Mouse (Mus musculus) embryonic facial prominence, embryonic 12.5 days (tissue): Measurements from ENCODE around the gene Olfr324. TPM values are rescaled to one million over a fixed set of nuclear protein-coding genes. Genes with fewer than 3 reads are reported as not detected.

Experiments
- ATAC-seq: fragments of 200-750 bp; cut with Nextera tagmentation; 2 replicates; pipeline ENCODE4 v1.8.0; 2017; ENCODE audit not compliant: insufficient number of reproducible peaks, insufficient read depth, low FRiP score, low TSS enrichment
- H3K27ac ChIP-seq: fragments of 300-500 bp; sonication (generic); 2 replicates; pipeline ENCODE4 v1.5.1; 2016; ENCODE audit warnings: mild to moderate bottlenecking
- H3K27me3 ChIP-seq: fragments of 300-500 bp; sonication (generic); 2 replicates; pipeline ENCODE4 v1.6.1; 2016; ENCODE audit warnings: mild to moderate bottlenecking, moderate library complexity
- H3K36me3 ChIP-seq: fragments of 300-500 bp; sonication (generic); 2 replicates; pipeline ENCODE4 v1.6.1; 2016; ENCODE audit warnings: mild to moderate bottlenecking
- H3K4me1 ChIP-seq: fragments of 300-500 bp; sonication (generic); 2 replicates; pipeline ENCODE4 v1.6.1; 2016
- H3K4me2 ChIP-seq: fragments of 300-500 bp; sonication (generic); replicated peaks from 2 replicates; pipeline ENCODE4 v1.6.1; 2016; ENCODE audit warnings: mild to moderate bottlenecking, moderate library complexity
- H3K4me3 ChIP-seq: fragments of 300-500 bp; sonication (generic); 2 replicates; pipeline ENCODE4 v1.5.1; 2016; ENCODE audit warnings: mild to moderate bottlenecking
- H3K9ac ChIP-seq: fragments of 300-500 bp; sonication (generic); 2 replicates; pipeline ENCODE4 v1.6.1; 2016; ENCODE audit warnings: mild to moderate bottlenecking, moderate library complexity
- H3K9me3 ChIP-seq: fragments of 300-500 bp; sonication (generic); 2 replicates; pipeline ENCODE4 v1.6.1; 2016; ENCODE audit warnings: mild to moderate bottlenecking, moderate library complexity
- WGBS: fragments of 180-500 bp; shearing (Covaris S2); methylation state at CpG from one replicate; pipeline ENCODE4 v1.1.7; 2016; 5-methylcytosine and 5-hydroxymethylcytosine counted together
- polyA plus RNA-seq: library from polyadenylated mRNA; unstranded; fragments of >200 nt; fragmentation: Nextera tagmentation; extraction: Ambion mirVana; gene quantifications from 2 replicates; pipeline ENCODE4 v1.2.1, GENCODE M21; 2016

Gene Olfr324
- polyA plus RNA-seq, 1 experiment from 2014 or later, result not detected

DNA sequence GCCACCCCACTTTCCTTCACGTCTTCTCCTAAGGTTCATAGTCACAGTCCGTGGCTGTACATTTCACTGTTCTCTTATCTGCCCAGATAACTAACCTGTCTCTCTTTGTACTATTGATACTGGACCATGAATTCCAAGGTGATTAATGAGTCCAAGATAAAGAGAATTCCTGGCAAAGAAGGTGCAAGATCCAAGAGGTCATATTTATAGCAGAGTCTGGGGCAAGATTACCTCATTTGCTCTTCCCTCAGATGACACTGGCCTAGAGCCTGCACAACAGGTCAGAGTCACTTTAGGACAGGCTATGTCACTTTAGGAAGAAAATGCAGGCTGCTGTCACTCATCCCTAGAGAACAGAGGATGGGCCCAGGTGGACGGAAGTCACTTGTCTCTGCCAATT is 10.3 kb downstream of the Olfr324 start:
- WGBS, result 81% methylated on average over 3 of the region's 3 CpGs
- ATAC-seq, result no peak

DNA sequence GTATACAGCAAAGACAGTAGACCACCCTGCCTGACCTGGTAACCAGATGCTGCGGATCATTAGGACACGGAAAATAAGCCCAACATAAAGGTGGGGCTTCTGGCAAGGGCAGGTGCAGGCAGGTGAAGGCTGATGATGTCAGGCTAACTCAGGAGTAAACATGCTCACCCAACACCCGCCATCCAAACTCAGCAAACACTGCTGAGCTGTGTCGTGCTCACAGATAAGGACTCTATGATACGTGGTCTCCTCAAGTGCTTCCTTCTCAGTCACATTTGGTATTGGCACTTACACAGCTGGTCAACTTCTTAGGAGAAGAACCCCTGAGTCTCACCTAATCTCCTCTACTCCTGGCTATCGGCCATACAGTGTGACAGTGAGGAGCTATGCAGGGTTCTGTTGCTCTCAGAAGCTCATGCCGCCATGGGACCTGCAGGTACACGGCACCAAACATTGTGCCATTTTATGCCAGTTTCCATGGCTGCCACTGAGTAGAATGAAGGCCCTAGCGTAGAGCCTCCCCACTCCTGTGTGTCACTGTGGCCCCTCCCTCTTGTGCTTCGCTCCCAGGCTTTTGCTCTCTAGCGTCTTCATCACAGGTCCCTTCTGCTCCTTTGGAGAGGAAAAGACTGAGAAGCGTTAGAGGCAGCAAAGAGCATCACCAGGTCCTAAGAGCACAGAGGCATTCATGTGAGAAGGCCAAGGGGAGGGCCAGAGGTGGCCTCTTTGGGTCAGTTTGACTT is 11.4 kb downstream of the Olfr324 start:
- ATAC-seq, result no peak
- Histone ChIP-seq H3K4me2 (no peak overlapping the region), H3K27me3 (no peaks in the 10 kb centered on the region), H3K4me3 (no peak overlapping the region), H3K9me3 (no peaks in the 10 kb centered on the region), H3K9ac (no peak overlapping the region), H3K4me1 (no peaks in the 10 kb centered on the region), H3K36me3 (no peaks in the 10 kb centered on the region), H3K27ac (no peak overlapping the region)
- WGBS, result 89% methylated on average over 12 of the region's 12 CpGs

More for the DNA sequence above, 10.3 kb downstream of the Olfr324 start:
- H3K4me3 ChIP-seq, result no peak overlapping the region
- no peaks in the 10 kb centered on the region for H3K4me1 ChIP-seq
- H3K4me2 ChIP-seq, result no peak overlapping the region
- H3K27me3 ChIP-seq, result no peaks in the 10 kb centered on the region
- no peak overlapping the region for H3K9ac ChIP-seq
- no peaks in the 10 kb centered on the region for H3K9me3 ChIP-seq
- H3K36me3 ChIP-seq, result no peaks in the 10 kb centered on the region
- no peak overlapping the region for H3K27ac ChIP-seq

DNA sequence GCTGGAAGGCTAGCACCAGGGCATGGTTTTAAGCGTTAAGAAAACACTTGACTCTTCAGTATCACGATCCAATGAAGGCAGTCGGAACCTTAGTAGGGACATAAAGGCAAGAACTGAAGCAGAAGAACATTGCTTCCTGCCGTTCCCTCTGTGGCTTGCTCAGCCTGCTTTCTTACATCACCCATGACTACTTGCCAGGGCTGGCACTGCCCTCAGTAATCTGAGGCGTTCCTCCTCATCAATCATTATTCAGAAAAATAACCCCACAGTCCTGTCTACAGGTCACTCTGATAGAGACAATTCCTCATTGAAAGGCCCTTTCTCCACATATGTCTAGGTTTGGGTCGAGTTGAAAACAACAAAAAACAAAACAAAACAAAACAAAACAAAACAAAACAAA is 12.1 kb downstream of the Olfr324 start:
- H3K9me3 ChIP-seq, result no peaks in the 10 kb centered on the region

DNA sequence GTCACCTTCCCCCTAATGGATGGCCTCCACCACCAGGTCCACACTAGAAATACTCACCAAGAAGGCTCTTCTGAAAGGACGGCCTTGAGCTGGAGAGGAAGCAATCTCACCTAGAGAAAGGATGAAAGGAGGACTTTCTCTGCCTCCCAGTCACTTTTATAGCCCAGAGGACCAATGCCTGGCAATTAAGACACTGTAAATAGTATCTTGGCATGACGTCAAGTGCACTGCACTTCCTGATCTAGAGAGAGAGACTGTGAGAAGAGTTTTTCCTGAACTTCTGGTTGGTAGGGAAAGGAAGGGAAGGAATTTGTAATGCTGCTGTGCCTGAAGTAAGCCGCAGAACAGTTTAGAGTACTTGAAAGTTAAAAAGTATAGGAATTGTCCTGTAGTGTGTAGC is 18.4 kb downstream of the Olfr324 start:
- WGBS, result 81% methylated on average over 3 of the region's 3 CpGs
- H3K4me3 ChIP-seq, result no peak overlapping the region

More for the DNA sequence above, 12.1 kb downstream of the Olfr324 start:
- Histone ChIP-seq H3K27me3 (no peaks in the 10 kb centered on the region), H3K36me3 (no peaks in the 10 kb centered on the region), H3K9ac (no peak overlapping the region), H3K27ac (no peak overlapping the region), H3K4me2 (no peak overlapping the region), H3K4me1 (no peaks in the 10 kb centered on the region), H3K4me3 (no peak overlapping the region)
- WGBS, result 87% methylated on average over 6 of the region's 6 CpGs
- ATAC-seq, result no peak

DNA sequence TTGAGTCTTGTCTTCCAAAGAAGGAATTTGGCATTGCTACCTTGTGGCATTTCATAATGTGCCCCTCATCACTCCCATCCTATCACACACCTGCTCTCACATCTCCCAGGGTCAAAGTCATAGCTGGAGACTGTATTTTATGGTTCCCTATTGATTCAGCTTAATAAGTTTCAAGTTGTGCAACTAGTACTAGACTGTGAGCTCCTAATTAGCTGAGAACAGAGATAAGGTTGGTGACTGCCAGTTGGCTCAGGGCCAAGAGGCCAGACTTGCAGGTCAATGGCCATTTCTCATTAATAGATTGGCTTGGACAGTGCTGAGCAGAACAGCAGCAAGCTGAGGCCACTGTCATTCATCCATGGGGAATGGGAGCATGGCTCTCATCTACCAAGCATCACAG is 19.6 kb downstream of the Olfr324 start:
- Histone ChIP-seq H3K4me3 (no peak overlapping the region), H3K9ac (no peak overlapping the region), H3K4me1 (no peaks in the 10 kb centered on the region), H3K9me3 (no peaks in the 10 kb centered on the region), H3K27me3 (no peaks in the 10 kb centered on the region), H3K27ac (no peak overlapping the region), H3K36me3 (no peaks in the 10 kb centered on the region), H3K4me2 (no peak overlapping the region)
- ATAC-seq, result no peak

More for the DNA sequence above, 18.4 kb downstream of the Olfr324 start:
- Histone ChIP-seq H3K27me3 (no peaks in the 10 kb centered on the region), H3K4me1 (no peaks in the 10 kb centered on the region), H3K27ac (no peak overlapping the region), H3K9me3 (no peaks in the 10 kb centered on the region), H3K9ac (no peak overlapping the region), H3K4me2 (no peak overlapping the region), H3K36me3 (no peaks in the 10 kb centered on the region)
- no peak for ATAC-seq

DNA sequence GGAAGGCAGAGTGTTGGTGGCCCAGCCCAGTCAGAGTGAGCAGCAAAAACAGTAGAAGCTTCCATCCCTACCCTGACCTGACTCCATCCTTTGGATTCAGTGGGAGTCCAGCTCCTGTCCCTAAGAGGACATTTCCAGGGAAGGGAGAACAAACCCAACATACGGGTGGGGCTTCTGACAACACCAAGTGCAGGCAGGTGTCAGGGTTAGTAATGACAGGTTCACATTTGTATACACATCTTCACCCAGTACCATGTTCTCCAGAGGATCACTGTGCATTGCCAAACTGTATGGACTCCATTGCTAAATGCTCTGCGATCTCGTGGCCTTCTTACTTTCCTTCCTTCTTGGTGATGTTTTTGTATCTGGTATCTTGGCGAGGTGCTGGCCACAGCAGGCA is 21.1 kb downstream of the Olfr324 start, which contains the start of gene 2210407C18Rik:
Gene 2210407C18Rik (minus strand): TSS at position 101 of the 400 bp plus-strand sequence.
- WGBS, result 89% methylated on average over 4 of the region's 4 CpGs
- no peak for ATAC-seq
- no peak within 1 kb of the TSS for H3K27ac ChIP-seq

DNA sequence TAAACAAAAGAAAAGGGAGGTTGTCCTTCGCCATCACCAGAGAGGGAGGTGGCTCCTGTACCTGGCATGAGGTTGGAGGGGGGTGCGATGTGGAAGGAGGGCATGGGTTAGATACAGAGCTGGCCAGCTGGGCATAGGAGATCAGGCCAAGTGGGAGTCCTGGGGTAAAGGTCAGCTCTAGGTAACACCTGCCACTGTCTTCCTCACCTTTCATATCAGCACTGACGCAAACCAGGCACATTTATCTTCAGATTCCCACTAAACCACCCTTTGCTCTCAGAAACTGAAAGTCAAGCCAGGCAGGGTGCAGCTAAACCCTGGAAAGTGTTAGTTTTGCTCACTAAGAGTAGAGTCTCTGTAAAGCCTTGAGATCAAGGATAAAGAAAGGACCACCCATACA is 23.5 kb downstream of the Olfr324 start:
- ATAC-seq, result no peak
- Histone ChIP-seq H3K4me2 (no peak overlapping the region), H3K4me1 (no peaks in the 10 kb centered on the region), H3K36me3 (no peaks in the 10 kb centered on the region), H3K27ac (no peak overlapping the region), H3K4me3 (no peak overlapping the region), H3K27me3 (no peaks in the 10 kb centered on the region), H3K9me3 (no peaks in the 10 kb centered on the region), H3K9ac (no peak overlapping the region)
- WGBS, result 73% methylated on average over 3 of the region's 3 CpGs

More for the DNA sequence above, 21.1 kb downstream of the Olfr324 start, which contains the start of gene 2210407C18Rik:
- H3K36me3 ChIP-seq, result no peaks in the 10 kb centered on the region
- no peak within 1 kb of the TSS for H3K4me2 ChIP-seq
- no peak within 1 kb of the TSS for H3K4me3 ChIP-seq
- no peaks in the 10 kb centered on the region for H3K4me1 ChIP-seq
- no peaks in the 10 kb centered on the region for H3K27me3 ChIP-seq
- H3K9ac ChIP-seq, result no peak within 1 kb of the TSS
- no peaks in the 10 kb centered on the region for H3K9me3 ChIP-seq

DNA sequence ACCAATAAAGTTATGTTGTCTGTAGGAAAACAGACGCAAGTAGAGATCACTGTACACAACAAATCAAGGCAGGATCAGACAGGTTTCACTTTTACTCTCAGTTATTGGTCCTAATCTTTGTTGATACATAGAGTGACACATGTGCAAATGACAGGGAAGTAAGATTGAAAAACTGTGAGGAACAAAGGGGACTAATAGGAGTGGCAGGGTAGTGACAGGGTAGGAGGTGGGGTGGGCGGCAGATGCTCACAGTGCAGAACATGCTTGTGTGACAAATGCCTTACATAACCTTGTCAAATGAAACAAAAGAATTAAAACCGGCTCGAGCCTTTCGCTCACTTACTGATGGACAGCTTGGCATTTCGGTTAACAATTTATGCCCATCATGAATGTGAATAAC is 23.9 kb downstream of the Olfr324 start:
- no peaks in the 10 kb centered on the region for H3K36me3 ChIP-seq
- no peaks in the 10 kb centered on the region for H3K9me3 ChIP-seq
- no peaks in the 10 kb centered on the region for H3K27me3 ChIP-seq
- H3K4me2 ChIP-seq, result no peak overlapping the region
- WGBS, result 78% methylated on average over 6 of the region's 6 CpGs
- no peak overlapping the region for H3K9ac ChIP-seq
- H3K4me3 ChIP-seq, result no peak overlapping the region
- H3K4me1 ChIP-seq, result no peaks in the 10 kb centered on the region
- no peak overlapping the region for H3K27ac ChIP-seq
- ATAC-seq, result no peak

DNA sequence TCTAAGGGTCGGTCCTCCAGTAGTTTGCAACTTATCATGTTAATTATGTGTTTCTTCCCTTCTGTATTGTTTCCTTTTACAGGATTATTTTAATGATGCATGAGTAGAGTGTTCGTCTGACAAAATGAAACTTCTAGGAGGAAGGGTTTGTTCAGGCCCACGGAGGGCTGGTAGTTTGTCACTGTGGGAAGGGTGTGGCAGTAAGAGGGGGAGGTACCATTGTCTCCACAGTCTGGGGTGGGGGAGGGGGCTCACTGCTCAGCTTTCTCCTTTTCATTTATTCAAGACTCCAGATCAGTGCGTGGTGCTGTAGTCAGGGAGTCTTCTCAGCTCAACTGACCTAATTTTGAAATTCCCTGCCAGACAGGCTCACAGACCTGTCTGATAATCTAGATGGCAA is 31.2 kb downstream of the Olfr324 start:
- Histone ChIP-seq H3K9me3 (no peaks in the 10 kb centered on the region), H3K9ac (no peak overlapping the region), H3K27me3 (no peaks in the 10 kb centered on the region), H3K4me1 (no peaks in the 10 kb centered on the region), H3K36me3 (no peaks in the 10 kb centered on the region), H3K4me2 (no peak overlapping the region), H3K4me3 (no peak overlapping the region), H3K27ac (no peak overlapping the region)
- 63% methylated on average over 4 of the region's 4 CpGs for WGBS
- no peak for ATAC-seq

DNA sequence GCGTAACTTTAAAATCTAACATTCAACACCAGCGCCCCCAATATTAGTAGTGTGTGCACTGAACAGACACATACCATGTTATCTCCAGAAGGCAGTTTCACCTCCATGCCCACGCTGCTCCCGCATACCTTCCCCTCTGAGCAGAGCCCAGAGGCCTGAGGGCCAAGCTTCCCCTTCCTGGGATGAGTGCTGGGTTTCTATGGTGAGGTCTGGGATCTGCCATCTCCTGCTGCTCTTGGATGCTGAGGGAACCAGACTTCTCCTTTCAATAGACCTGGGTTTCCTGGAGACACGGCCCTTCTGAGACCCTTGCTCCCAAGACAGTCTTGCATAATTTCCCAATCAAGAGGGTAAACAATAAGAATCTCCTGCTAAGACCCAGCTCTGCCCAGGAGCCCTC is 35.5 kb downstream of the Olfr324 start, which contains the start of gene Olfr323:
Gene Olfr323 (minus strand): TSS at position 101 of the 400 bp plus-strand sequence.
- WGBS, result 76% methylated on average over 5 of the region's 5 CpGs

DNA sequence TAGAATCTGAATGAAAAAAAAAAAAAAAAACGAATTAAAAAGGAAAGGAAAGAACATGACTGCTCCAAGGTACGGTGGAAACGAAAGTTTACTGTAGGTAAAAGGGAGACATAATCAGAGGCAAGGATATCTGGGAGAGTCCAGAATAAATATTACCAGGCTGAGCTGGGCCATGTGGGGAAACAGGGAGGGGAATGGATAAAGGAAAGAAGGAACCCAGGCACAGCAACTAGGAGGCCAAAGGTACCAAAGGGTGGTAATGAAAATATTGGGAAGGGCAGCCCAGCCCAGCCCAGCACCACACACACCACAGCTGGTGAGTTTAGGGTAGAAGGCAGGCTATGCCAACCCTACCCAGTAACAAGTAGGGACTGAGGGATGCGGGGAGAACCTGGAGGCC is 40.0 kb downstream of the Olfr324 start:
- H3K27me3 ChIP-seq, result peaks cover 2% of the 10 kb centered on the region; the same call in 1 of the 2 replicates
- H3K9ac ChIP-seq, result no peak overlapping the region
- H3K27ac ChIP-seq, result no peak overlapping the region
- no peaks in the 10 kb centered on the region for H3K4me1 ChIP-seq
- no peaks in the 10 kb centered on the region for H3K36me3 ChIP-seq
- no peak overlapping the region for H3K4me3 ChIP-seq
- no peak for ATAC-seq
- no peaks in the 10 kb centered on the region for H3K9me3 ChIP-seq
- no peak overlapping the region for H3K4me2 ChIP-seq
- WGBS, result 62% methylated on average over 4 of the region's 4 CpGs

More for the DNA sequence above, 35.5 kb downstream of the Olfr324 start, which contains the start of gene Olfr323:
- H3K4me3 ChIP-seq, result no peak within 1 kb of the TSS
- H3K27ac ChIP-seq, result no peak within 1 kb of the TSS
- H3K27me3 ChIP-seq, result no peaks in the 10 kb centered on the region
- ATAC-seq, result no peak
- H3K36me3 ChIP-seq, result no peaks in the 10 kb centered on the region
- H3K4me2 ChIP-seq, result no peak within 1 kb of the TSS
- H3K9ac ChIP-seq, result no peak within 1 kb of the TSS
- no peaks in the 10 kb centered on the region for H3K4me1 ChIP-seq
- H3K9me3 ChIP-seq, result no peaks in the 10 kb centered on the region

DNA sequence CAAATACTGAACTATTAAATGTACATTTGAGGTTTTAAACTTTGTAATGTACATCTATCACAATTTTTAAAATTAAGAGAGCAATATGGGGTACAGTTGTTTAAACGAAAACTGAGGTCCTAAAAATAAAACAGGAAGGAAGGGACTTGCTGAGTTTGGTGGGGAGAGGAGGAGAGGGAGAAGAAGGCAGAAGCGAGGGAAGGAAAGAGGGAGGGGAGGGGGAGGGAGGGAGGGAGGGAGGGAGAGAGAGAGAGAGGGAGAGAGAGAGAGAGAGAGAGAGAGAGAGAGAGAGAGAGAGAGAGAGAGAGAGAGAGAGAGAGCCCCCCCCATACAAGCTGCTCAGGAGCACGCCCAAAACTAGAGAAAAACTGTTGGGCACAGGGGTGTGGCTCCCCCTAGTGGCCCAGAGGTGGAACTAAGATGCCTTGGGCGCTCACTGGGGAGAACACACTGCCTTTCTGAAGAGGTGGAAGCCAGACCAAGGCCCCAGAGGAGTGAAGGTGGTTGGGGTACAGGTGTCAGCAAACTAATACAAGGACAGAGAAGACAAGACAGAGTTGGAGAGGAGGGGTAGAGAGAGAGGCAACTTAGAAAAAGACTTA is 41.6 kb downstream of the Olfr324 start:
- no peaks in the 10 kb centered on the region for H3K9me3 ChIP-seq
- H3K36me3 ChIP-seq, result no peaks in the 10 kb centered on the region
- ATAC-seq, result no peak
- no peak overlapping the region for H3K4me2 ChIP-seq
- 25% methylated on average over 4 of the region's 4 CpGs for WGBS
- H3K4me3 ChIP-seq, result no peak overlapping the region
- H3K9ac ChIP-seq, result no peak overlapping the region
- H3K27me3 ChIP-seq, result peaks cover 16% of the 10 kb centered on the region
- no peak overlapping the region for H3K27ac ChIP-seq
- peaks cover 9% of the 10 kb centered on the region for H3K4me1 ChIP-seq
